Mouse (Mus musculus) c-Kit-negative CD71-positive TER-119-positive erythroid progenitor cells, embryonic 14.5 days (primary cell): ENCODE data around the gene Farsa.

ENCODE experiments used
- DNase-seq: peaks from one replicate; pipeline ENCODE4 v3.0.0-alpha.2; 2013; ENCODE audit warnings: low read depth, low spot score

Gene Farsa

DNA sequence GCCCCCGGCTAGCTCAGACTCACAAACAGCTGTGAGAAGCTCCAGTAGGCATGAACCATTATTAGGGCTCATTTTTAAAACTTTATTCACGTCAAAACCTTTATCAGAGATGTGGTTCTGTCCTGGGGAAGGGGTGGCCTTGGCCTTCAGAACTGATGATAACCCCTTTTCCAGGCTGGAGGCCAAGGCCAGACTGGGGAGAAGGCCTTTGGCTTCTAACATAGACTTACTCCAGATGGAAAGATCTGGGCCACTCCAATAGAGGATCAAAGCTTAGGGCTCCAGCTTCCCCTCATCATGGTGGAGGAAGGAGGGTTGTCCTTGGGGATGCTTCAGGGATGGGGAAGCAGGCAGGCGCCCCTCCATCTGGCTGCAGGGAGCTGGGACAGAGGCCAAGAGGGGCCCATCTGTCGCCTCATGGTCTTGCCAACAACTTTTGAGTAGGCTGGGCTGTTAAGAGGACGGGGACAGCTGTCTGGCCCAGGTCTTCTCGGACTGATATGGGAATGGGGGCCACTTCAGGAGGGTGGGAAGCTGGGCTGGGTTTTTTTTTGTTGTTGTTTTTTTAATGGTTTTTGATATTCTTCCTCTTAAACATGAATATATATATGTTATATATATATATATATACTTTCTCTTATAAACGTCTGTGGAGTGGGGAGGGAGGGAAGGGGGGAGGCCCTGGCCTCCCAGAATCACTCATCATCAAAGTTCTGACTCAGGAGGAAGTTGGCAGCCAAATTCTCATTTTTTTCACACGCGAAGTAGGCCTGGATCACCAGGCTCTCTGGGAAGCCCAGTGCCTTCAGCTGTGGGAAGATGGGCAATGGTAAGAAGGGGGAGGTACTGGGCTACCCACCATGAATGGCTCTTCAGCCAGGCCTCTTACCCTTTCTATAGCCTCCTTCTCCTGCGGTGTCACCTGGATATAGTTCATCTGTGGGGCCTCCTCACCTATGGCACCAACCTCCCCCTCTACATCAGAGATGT is 21.6 kb upstream of the Farsa start:
- DNase-seq = no peak

DNA sequence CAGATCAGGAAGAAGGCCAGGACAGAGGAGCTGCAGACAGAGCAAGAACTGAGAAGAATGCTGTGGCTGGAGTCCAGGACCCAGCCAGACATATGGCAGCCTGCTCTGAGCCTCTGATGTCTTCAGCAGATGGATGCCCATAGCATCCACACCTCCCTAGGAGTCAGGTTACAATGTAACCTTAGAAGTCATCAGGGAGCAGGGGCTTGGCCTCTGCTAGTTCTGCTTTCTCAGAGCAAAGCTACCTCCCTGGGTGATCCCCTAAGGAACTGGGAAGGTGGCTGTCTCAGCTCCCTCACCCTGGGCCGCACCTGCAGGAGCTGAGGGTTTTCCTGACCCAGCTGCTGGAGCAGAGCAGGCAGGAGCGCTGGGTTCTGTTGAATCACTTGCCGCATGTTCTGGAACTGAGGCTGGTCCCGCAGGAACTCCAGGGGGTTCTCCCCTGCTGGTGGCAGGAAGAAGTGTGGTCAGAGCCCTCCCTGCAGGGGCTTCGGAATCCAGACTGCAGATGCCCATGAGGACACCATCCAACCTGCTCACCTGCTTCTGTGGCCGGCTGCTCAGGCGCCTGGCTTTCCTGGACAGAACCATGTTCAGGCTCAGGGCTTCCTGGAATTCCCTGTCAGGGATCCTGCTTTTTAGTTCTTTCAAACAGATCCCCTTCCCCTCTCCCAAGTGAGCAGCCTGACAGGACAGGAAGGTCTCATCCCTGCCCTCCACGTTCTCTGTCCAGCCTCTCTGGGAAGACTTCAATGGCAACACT is 19.5 kb upstream of the Farsa start:
- DNase-seq = no peak

DNA sequence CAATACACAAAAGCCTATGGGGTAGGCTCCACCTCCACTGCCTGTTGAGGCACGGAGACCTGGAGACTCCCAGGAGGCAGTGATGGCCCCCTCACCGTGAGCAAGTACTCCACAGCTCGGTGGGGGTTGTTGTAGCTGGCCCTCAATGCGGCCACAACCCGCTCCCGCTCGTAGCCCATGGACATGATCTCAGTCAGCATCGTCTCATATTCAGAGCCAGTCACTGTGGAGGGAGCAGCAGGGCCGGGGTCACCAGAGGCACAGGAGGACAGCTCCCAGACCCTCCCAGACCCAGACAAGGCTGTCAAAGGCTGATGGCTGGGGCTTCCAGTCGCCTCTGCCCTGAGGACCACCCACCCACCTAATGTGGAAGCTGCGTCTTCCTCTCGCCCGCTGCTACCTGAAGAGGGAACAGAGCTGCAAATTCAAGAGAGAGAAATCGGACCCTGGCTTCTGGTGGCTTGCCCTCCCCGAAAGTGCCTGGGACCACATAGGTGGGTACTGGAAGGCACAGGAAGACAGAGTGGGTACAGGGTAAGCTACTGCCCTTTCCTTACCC is 18.8 kb upstream of the Farsa start:
- no peak for DNase-seq

DNA sequence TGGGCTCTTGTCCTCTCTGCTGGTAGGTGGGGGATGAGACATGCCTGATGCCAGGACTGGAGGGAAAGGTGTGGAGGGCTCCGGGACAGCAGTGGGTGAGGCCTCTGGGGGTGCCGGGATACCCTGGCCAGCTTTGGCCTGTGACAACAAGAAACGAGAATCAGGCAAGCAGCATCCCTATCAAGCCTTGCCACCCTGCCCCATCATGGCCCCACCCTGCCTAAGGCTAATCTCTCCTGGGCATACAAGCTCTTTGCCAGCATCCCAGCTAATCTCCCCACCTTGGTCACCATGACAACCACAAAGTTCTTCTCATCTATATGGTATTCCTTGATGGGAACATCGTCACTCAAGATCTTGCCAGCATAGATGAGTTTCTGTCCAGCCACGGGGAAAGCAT is 18.3 kb upstream of the Farsa start:
- peak; percentile 91 for DNase-seq

DNA sequence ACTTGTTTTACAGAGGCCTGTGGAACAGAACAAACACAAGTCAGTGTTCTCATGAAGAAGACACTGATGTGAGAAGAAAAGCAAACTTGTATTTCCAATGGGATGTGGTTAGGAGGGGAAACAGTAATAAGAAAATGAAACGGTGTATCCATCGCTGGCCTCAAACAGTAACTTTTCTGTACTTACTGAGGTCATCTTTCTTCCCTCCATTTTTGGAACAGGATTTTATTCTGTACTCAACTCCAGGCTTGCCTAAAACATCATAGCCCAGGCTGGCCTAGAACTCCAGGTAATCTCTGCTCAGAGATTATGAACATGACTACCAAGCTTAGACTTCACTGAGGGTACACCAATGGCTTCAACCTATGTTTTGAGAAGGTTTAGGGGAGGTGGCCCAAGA is 17.4 kb upstream of the Farsa start:
- DNase-seq = no peak

DNA sequence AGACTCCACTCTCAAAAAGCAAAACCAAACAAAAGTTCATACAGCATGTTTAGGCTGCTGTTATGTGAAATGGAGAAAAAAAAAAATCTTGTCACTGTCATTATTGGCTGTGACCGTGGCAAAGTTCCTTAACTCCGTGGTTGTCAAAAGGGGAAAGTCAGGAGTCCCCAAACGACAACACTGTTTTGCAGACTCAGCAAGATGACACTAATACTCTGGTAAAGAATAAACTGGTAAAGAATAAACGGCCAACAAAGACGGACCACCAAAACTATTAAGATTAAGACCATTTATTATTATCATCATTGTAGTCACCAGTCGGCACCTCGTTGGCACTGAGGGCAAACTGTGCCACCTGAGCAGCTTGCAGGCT is 16.9 kb upstream of the Farsa start:
- no peak for DNase-seq

DNA sequence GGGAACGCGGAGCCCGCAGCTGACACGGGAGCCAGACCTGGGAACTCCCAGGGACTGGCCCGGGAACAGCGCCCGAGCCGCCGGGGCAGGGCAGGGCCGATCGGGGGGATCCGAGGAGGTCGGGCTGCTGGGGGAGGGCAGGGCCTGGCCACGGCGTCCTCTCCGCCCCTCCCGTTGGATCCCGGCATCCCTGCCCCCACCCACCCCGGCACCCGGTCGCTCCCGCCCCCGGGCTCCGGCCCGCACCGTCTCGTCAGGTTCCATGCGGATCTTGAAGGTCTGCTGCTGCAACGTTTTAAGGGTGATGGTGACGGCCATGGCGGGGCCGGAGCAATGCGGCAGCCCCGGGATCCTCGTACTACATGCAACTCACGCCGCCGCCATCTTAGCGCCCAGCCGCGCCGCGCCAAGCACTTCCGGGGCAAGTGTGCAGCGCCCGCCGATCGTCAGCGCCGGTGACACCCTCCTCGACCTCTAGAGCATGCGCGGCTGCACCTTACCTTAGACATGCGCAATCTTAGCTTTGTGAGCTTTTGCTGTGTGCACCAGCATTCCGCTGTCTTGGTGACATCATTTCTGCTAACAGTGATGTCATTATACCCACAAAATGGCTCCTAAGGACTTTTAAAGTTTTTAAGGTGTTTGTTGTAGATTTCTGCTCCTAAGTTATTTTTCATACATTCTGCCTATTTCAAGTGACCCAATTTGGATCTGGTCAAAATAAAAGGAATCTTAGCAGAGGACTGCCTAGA is 16.4 kb upstream of the Farsa start, which contains the start of gene Rad23a:
TSS of gene Rad23a (minus strand) at position 418 of the 752 bp plus-strand sequence.
- peak; percentile 91 for DNase-seq

DNA sequence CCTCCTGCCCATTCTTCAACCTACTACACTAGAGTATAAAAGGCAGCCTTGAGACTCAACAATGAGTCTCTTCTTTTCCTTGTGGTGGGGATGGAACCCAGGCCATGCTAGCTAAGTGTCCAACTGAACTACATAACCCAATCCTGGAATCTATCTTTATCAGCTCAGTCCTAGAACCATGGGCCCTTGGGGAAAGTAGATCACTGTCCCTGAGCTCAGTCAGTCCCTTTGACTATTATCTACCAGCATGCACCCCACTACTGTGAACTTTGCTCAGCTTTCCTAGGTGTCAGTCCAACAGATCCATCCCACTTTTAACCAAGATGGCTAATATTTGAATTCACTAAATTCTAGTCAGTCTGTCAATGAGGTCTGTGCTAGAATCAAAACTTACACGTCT is 15.3 kb upstream of the Farsa start:
- no peak for DNase-seq

DNA sequence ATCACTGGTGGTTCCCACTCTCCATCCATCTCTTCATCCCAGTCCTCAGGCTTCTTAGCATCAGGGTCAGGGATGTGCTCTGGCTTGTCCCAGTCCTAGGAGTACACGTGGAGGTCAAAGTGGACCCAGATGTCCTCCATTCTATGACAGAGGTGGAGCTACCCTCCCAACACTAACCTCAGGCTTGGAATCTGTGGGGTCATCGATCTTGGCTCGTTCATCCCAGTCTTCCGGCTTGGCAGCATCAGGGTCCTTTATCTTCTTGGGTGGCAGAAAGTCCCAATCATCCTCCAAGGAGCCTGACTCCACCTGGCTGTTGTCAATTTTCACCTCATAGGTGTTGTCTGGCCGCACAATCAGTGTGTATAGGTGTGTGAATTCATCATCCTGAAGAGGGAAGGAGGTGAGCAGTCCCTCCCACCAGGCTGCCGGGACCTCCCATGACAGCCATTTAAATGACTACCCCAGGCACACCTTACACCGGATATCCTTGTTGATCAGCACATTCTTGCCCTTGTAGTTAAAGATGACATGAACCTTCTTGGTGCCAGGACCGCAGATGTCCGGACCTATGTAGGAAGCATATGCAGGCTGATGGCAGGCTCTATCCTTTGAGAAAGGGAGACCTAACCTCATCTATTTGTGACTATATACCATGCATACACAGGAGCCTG is 12.3 kb upstream of the Farsa start:
- DNase-seq = no peak

DNA sequence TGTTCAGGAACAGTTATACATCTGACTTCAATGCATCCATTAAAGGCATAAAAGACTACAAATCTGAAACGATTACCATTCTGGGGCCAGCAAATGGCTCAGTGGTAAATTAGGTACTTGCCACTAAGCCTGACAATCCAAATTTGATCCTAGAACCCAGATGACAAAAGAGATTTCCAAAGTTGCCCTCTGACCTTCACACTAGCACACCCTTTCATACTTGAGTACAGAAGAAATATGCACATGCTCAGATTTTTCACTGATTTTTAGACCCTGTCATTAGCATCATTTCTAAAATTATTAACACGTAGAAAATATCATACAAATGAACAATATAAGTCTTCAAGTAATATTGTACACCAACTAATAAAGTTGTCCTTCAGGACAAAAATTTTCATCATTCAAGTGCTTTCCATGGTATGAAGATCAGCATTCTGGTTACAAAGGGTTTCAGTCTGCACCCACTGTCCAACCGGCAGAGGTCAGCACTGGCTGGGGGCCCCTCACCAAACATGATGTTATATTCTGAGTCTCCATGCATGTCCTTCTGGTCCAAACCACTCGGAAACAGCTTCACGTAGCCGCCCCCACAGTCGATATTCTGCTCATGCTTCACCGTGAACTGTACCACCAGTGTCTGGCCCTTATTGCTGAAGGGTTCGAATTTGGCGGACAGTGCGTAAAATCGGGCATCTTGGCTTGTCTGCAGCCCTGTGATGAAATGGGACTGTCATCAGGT is 11.3 kb upstream of the Farsa start:
- no peak for DNase-seq

DNA sequence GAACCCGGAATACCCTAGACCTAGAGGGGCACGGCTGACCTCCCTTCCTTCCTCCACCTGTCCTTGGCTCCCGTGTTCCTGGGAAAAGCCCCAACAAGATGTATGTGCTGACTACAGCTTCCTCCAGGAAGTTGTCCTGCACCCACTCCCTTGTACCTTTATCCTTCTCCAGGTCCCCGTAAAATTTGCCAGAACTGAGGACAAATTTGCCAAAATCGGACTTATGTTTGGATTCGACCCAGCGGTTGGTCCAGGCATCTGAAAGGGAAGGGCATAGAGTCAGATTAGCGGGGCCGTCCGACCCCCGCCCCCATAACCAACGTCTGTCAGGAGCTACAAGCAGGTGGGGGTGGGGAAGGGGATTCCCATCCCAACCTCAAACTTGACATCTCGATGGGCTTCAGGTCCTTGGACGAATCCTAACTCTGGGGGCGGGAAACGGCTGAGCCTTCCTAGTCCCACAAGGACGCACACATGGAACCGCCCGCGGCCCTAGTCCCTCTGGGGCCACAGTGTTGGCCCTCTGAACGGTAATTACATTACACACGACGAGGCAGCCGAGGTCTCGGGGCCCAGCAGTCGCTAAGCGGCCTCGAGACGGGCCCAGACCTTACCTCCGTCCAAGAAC is 10.6 kb upstream of the Farsa start:
- DNase-seq = no peak

DNA sequence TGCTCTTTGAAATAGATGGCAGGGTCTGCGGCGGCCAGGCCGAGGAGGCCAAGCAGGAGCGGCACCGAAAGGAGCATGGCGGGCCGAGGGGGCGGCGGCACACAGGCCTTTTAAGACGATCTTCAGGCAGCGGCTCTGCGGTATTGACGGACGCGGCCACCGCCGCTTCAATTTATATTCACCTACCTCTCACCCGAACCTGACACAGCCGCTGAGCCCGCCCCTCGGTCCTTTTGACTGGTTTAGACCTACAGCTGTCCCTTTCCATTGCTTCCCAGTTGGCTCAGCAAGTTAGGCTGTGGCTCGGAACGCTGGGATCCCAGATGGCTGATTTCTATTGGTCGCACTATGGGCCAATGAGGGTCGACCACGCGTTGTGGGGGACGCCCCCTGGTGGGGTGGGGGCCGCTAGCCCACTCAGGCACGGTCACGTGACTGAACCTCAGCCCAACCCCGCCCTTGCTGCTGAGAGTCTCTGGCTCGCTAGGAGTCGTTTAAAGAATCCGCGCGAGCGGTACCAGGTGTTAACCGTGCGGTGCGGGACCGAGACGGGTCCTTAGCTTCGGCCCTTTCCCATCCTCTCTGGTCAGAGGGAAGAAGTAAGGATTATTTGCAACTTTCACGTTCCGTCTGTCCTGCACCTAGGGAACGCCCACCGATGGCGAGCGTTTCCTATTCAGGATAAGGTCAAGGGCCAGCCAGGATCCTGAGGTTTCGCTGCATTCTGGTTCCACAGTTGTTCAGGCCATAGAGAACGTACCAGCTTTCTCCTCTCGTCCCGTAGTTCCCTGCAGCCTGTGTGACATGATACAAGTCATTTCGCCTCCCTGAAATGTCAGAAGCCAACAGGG is 9.8 kb upstream of the Farsa start, which contains the start of gene Calr:
TSS of gene Calr (minus strand) at position 213 of the 851 bp plus-strand sequence.
- DNase-seq = peak; percentile 98

DNA sequence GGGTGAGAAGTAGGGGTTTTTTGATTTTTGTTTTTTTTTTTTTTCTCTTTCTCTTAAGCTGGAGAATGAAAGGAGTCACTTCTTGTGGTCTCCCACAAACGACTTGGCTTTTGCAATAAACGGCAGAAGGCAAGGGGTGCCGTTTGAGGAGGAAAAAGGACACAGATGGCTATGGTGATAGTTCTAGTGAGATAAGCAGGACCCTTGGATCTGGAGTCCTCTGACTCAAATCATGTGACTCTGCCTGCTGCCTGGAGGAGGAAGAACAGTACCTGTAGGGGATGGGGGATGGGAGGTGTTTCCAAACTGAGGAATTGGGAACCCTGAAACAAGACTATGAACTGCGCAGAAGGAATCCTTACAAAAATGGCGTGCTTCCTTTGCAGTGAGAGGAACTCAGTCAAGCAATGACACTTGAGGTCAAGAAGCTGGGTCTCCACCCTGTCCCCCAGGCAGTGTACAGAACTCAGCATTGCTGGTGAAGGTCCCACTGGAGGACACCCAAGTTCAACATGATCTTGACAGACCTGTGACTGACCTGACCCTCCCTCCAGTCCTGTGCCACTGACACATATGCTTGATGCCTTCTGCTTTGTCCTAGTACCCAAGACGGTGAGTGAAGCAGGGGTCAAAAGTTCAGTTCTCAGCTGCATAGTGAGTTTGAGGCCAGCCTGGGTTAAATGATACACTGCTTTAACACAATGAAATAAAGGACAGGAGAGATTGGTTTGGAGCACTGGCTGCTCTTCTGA is 8.9 kb upstream of the Farsa start:
- no peak for DNase-seq

DNA sequence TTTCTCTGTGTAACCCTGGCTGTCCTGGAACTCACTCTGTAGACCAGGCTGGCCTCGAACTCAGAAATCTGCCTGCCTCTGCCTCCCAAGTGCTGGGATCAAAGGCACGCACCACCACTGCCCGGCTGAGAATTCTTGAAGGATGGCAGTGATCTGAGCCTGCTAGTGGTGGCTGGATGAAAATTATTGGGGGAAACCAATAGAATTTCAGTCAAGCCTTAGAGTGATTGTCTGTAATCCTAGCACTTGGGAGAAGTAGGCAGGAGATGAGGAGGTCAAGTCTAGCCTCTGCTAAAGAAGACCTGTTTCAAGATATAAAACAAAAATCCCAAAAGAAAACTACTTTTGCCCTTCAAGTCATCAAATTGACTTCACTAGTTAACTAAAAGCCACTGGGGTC is 355 bp upstream of the Farsa start:
- DNase-seq = no peak

DNA sequence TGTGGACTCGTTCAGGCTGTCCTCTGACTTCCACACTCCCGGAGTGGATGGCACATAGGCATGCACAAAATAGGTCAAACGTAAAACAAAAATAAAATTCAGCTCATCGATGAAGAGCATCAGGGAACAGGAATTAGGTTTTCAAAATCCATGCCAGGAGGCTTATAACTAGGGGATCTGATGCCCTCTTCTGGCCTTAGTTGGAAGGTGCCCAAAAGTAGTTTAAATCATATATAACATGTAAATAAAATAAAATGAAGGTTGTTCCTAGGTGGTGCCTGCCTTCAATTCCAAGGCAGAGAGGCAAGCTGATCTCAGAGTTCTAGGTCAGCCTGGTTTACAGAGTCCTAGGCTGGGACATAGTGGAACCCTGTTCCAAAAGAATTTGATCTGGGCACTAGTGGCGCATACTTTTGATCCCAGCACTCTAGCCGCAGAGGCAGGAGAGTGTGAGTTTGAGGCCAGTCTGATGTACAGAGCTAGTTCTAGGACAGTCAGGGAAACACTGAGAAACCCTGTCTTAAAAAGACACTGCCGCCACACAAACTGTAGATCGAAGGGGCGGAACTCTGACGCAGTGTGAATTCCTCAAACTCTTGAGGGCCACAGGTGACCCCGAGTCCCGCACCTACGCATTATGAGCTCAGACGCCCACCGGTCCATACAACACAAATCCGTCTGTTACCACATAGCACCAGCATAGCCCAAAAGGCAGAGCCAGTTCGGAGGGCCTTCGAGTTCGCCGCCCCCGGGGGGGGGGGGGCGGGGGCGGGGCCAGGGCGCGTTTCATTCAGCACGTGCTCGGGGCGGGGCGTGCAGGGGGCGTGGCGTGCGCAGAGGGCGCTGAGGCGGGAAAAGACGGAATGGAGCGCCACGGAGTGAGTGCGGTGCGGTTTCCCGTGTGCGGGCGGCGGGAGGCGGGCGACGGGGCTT is 14.9 kb downstream of the Farsa start, which contains the start of gene Syce2:
TSS of gene Syce2 (plus strand) at position 736 of the 933 bp plus-strand sequence.
- DNase-seq = peak; percentile 68

DNA sequence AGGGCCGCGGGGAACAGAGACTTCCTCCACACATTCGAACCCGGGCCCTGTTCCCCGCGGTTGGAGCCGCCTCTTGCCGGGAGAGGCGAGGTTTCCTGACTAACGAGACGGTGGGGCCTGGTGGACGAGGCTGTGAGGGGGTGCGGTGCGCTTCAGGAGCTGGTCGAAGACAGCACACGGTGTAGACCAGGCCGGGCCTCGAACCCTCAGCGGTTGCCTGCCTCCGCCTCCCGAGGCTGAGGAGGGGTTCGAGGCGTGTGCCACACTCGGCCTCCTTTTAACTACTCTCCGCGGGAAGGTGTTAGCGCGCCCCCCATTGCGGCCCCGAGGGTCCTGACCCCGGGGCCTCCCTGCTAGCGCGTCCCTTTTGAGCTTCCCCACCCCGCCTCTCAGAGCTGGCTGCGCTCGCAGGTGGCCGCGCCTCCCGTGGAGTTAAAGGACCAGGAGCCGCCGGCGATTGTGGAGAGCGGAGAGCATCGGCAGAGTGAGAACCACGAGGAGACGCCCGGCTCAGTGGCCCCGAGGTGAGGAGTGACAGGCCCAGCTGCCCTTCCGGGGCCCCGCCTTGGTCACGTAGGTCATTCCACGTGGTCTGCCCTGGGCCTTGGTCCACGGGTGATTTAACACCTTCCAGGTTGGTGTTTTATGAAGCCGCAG is 15.6 kb downstream of the Farsa start:
- no peak for DNase-seq
